Mouse (Mus musculus) embryonic fibroblast, embryonic 13.5 days (primary cell): ENCODE measurements around the gene Smyd2.

ENCODE experiments used
- CTCF ChIP-seq: IDR thresholded peaks from 2 replicates; pipeline ENCODE4 v1.5.1; 2011; ENCODE audit warnings: mild to moderate bottlenecking, control low read depth, low read length, moderate library complexity, borderline replicate concordance; ENCODE audit not compliant: insufficient read depth
- POLR2A ChIP-seq: IDR thresholded peaks from 2 replicates; pipeline ENCODE4 v1.6.1; 2011; ENCODE audit warnings: low read depth, mild to moderate bottlenecking, control low read depth, low read length, moderate library complexity

- no peak for TF ChIP-seq POLR2A
- TF ChIP-seq CTCF = no peak
Observed at GRCm38 (mm10) chr1:189951861-189952260, 29.7 kb upstream of the Smyd2 start.
